Mouse (Mus musculus): ENCODE data around the gene Serp2.
A peak's percentile ranks its signal among the peaks of the same experiment; 100 is the strongest.

The Serp2 gene

GRCm38 (mm10) chr14:76527030-76527719, 29.5 kb downstream of the Serp2 start:
- no peak for DNase-seq (ENCODE audit: low spot score in 2 of 2)

GRCm38 (mm10) chr14:76526467-76526866, 30.2 kb downstream of the Serp2 start:
- no peak for DNase-seq (ENCODE audit: low spot score in 2 of 2)

GRCm38 (mm10) chr14:76523344-76523743, 33.3 kb downstream of the Serp2 start:
- DNase-seq (ENCODE audit: low spot score in 2 of 2): no peak

- DNase-seq (ENCODE audit: low spot score in 2 of 2): no peak
Measured at GRCm38 (mm10) chr14:76521308-76521707, 35.4 kb downstream of the Serp2 start.

DNA sequence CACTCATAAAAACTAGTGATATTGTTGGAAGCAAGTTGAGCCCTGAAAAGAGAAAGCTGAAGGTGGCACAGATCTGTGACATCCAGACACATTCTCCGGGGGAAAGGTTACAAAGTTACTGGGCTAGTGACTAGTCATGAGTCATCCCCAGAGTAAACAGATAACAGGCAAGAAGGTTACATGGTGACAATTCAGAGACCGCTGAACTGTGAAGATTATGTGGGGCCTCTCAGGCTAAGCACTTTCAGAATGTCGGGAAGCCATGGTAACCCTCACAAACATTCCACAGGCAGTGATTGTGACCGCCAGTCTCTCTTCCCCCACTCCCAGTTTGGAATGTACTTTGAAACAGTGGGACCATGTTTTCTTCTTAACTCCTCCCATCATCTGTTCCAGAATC, 36.1 kb downstream of the Serp2 start:
- DNase-seq (ENCODE audit: low spot score in 2 of 2): no peak

DNA sequence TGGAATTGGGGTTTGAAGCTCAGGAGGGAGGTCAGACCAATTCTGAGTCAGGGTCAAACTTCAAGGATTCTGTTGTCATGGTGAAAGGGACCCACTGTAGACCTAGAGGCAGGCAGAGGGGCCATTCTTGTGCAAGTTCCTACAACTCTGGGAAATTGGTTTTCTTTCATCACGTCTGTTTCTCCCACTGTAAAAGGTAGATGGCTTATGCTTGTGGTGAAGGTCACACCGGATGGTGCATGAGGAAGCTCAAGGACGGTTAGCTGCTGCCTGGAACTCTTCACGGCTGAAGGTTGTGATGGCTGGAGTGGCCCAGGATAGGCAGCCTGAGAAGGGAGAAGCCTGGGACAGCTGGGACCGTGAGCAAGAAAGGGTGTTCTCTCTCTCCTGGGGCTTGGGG, 38.5 kb downstream of the Serp2 start:
- no peak for DNase-seq (ENCODE audit: low spot score in 2 of 2)

- DNase-seq (ENCODE audit: low spot score in 2 of 2): no peak
Measured at GRCm38 (mm10) chr14:76515620-76516019, 41.1 kb downstream of the Serp2 start.

- DNase-seq (ENCODE audit: low spot score in 2 of 2): no peak
Measured at GRCm38 (mm10) chr14:76514050-76514585, 42.6 kb downstream of the Serp2 start.

DNA sequence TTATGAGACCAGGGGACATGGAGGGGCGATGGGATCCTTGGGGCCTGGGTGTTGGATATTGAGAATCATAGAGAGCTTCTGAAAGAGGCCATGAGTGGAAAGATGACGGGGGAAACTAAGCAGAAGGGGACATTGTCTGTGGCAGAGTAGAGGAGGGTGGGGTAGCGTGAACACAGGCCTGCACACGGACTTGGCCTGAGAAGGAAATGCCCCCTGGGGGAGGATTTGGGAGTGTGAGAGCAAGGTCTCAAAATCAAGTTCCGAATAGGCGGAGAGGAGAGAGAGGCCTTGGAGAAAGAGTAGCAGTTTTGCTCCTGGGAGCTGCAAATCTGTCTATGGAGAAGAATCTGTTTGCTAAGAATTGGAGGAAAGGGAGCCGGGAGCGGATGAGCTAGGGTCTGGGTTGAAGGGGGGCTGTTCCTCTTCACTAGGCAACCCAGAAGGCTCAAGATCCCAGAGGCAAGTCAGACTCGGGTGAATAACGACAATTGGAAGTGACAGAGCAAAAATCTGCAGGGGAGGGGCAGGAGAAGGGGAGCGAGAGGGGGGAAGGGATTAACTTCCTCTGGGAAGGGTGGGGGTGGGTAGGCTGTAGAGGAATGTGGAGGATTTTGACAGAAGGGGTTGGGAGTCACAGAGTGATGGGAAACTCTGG, 43.2 kb downstream of the Serp2 start:
- no peak for DNase-seq (ENCODE audit: low spot score in 2 of 2)

- no peak for DNase-seq (ENCODE audit: low spot score in 2 of 2)
Measured at GRCm38 (mm10) chr14:76511971-76512370, 44.7 kb downstream of the Serp2 start.

GRCm38 (mm10) chr14:76508701-76509100, 48.0 kb downstream of the Serp2 start:
- no peak for DNase-seq (ENCODE audit: low spot score in 2 of 2)

- no peak for DNase-seq (ENCODE audit: low spot score in 2 of 2)
Measured at GRCm38 (mm10) chr14:76507804-76508500, 48.7 kb downstream of the Serp2 start.

GRCm38 (mm10) chr14:76507357-76507756, 49.3 kb downstream of the Serp2 start:
- no peak for DNase-seq (ENCODE audit: low spot score in 2 of 2)

- DNase-seq (ENCODE audit: low spot score in 2 of 2): no peak
Measured at GRCm38 (mm10) chr14:76506425-76507205, 50.1 kb downstream of the Serp2 start.

DNA sequence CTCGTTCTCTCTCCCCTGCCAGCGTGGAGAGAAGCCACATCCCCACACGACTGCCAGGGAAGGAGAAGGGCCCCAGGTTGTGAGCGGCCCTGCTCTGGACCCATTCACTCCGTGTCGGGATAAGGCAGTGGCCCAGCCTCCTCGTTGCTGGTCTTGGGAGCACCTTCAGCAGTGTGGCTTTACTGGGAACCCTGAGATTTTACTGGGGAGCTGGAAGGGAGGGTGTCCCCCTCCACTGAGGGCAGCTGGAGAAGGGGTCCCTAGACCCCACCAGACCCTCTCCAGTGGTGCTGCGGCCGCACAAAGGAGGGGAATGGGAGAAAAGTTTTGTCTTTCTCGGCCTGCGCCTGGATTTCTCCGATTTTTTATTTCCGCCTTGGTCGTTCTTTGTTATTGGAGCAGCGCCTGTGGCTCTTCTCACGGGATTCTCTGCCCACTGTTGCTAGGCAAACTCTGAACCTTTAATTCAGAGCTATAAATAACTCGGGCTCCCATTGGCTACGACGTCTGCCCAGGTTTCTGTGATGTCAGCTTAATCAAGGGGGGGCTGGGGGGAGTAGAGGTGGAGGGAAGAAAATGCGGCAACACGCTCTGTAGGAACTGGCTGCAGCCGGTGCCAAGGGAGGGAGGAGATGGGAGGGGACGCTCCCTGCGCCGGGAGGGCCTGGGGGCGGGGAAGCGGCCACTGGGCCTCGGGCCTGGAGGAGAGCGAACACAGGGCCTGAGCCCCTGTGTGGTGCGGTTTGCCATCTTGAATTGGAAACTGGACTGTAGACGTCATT, 51.1 kb downstream of the Serp2 start:
- peak; percentile 44 for DNase-seq (ENCODE audit: low spot score in 2 of 2)

- DNase-seq (ENCODE audit: low spot score in 2 of 2): no peak
Measured at GRCm38 (mm10) chr14:76505101-76505438, 51.6 kb downstream of the Serp2 start.

DNA sequence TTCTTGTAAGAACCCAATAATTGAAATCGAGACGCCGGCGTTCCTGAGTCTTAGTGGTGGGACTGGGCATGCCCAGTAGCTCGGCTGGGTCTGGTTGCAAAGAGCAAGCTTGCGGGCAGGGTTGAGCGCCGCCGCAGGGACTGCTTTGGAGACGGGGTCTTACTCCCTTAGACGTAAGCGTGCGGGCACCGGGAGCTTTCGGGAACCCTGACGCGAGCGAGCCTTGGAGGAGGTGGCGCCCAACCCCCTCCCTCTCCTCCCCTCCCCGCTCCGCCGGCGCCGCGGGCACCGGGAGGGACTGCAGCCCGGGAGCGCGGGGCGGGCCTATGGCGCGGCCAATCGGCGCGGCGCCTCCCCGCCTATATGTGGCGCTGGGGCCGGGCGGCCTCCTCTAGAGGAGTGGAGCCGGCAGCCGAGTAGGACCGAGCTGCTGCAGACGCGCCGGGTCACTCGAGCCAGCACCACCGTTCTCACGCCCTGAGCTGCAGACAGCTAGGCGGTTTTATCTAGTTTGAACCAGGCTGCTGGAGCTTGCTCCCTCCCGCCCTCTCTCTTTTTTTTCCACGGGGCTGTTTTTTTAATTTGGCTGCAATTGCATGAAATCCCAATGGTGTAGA, 52.5 kb downstream of the Serp2 start:
- DNase-seq (ENCODE audit: low spot score in 2 of 2): peak; percentile 85 to 89

DNA sequence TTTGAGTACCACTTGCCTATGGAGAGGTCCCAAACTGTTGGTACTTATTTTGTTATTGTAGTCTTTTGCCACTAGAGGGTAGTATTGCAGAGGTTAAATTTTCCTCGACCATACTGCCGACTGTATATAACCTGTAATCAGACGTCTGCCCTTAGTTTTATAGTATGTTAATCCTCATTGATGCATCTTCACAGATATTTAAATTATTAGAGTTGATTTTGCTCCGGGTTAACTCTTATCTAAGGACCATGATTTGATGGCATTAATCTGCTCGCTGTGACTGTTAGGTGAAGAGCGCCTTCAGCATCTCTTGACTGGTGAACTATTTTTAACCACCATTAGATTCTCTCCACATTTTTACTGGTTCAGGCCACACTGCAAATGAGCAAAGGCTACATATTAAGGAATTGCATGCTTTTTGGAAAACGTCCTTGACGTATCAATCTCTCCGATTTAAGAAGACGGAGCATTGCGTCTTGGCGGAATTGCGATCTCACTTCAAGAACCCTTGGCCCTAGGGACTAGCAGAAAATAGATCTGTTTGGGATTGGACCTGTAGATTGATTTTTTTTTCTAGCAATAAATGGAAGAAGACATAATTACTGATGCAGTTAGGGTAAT, 53.3 kb downstream of the Serp2 start:
- peak in 1 of 2 experiments; percentile 41 for DNase-seq (ENCODE audit: low spot score in 2 of 2)

DNA sequence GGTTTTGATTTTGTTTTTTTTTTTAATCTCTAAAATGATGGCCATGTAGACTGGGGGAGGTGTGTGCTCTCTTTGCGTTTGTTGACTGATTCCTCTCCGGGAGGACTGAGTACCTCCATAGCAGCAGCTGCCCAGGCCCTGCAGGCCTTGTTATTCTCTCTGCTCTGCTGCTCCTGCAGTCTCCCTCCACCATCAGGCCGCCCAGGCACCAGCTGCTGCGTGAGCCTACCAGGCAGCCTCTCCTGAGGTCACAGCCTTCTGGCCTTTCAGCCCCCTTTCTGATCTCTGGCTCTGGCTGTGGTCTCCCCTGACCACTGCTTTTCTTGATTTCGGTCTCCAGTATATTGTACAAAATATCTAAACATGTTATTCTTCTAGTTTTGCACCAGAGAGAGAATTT, 56.7 kb downstream of the Serp2 start:
- DNase-seq (ENCODE audit: low spot score in 2 of 2): no peak

DNA sequence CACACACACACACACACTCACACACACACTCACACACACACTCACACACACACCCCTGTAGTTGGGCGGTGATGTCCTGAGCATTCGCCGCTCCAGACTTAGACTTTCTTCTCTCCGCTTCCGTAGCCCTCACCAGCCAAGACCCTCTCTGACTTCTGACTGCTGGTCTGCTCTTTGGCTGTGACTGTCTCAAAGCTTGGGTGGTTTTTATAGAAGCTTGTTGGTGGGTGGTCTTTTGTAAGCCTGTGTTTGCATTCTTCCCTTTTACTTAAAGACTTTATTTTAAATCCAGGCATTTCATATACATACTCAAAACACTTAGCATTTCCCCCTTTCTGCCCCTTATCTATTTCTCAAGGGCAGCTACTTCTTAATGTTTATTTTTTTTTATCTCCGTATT, 57.2 kb downstream of the Serp2 start:
- no peak for DNase-seq (ENCODE audit: low spot score in 2 of 2)
